Mouse (Mus musculus) C2C12 (cell line): ENCODE measurements around the gene Gdf9. TPM values are rescaled to one million over a fixed set of nuclear protein-coding genes. Genes with fewer than 3 reads are reported as not detected.

Experiments used
- H3K27me3 ChIP-seq: one replicate; pipeline ENCODE4 v1.6.1; 2011; ENCODE audit not compliant: control insufficient read depth, insufficient read depth, insufficient read length
- H3K36me3 ChIP-seq: one replicate; pipeline ENCODE4 v1.6.1; 2011; ENCODE audit not compliant: control insufficient read depth, insufficient read depth
- H3K4me3 ChIP-seq: one replicate; pipeline ENCODE4 v1.5.1; 2011; ENCODE audit warnings: mild to moderate bottlenecking, control low read depth; ENCODE audit not compliant: poor library complexity, insufficient read depth, severe bottlenecking
- H3K79me2 ChIP-seq: one replicate; pipeline ENCODE4 v1.6.1; 2011; ENCODE audit not compliant: control insufficient read depth, insufficient read depth
- H3K79me3 ChIP-seq: one replicate; pipeline ENCODE4 v1.6.1; 2011; ENCODE audit warnings: low read depth, control low read depth
- H3ac ChIP-seq: one replicate; pipeline ENCODE3; 2011; ENCODE audit warnings: low read depth; ENCODE audit not compliant: control insufficient read depth, insufficient read length
- CEBPB ChIP-seq: IDR thresholded peaks from one replicate; pipeline ENCODE4 v1.6.1; 2011; ENCODE audit warnings: low read depth, mild to moderate bottlenecking, control low read depth, moderate library complexity
- CTCF ChIP-seq: IDR thresholded peaks from one replicate; pipeline ENCODE4 v1.5.1; 2011; ENCODE audit not compliant: control insufficient read depth, insufficient read depth, insufficient read length
- FOSL1 ChIP-seq: IDR thresholded peaks from one replicate; pipeline ENCODE4 v1.8.0; 2011; ENCODE audit warnings: mild to moderate bottlenecking, low read length; ENCODE audit not compliant: poor library complexity, insufficient read depth, severe bottlenecking
- MAX ChIP-seq: IDR thresholded peaks from one replicate; pipeline ENCODE4 v1.6.1; 2011; ENCODE audit warnings: mild to moderate bottlenecking, control low read depth
- MYOD1 ChIP-seq: IDR thresholded peaks from one replicate; pipeline ENCODE4 v1.6.1; 2011; ENCODE audit warnings: low read depth; ENCODE audit not compliant: control insufficient read depth, insufficient read length
- MYOG ChIP-seq: IDR thresholded peaks from one replicate; pipeline ENCODE4 v1.6.1; 2011; ENCODE audit not compliant: control insufficient read depth, insufficient read length; ENCODE audit errors: extremely low read depth
- USF1 ChIP-seq: IDR thresholded peaks from one replicate; pipeline ENCODE4 v1.6.1; 2011; ENCODE audit warnings: low read depth, mild to moderate bottlenecking, control low read depth, moderate library complexity
- polyA plus RNA-seq: library from polyadenylated mRNA; unstranded; fragments of >200 nt; fragmentation: generic; extraction: Trizol; gene quantifications from one replicate; pipeline ENCODE4 v1.2.1, GENCODE M21; 2012; ENCODE audit warnings: missing spikeins

Gdf9 gene
- polyA plus RNA-seq, 1 experiment: 0.70 TPM

DNA sequence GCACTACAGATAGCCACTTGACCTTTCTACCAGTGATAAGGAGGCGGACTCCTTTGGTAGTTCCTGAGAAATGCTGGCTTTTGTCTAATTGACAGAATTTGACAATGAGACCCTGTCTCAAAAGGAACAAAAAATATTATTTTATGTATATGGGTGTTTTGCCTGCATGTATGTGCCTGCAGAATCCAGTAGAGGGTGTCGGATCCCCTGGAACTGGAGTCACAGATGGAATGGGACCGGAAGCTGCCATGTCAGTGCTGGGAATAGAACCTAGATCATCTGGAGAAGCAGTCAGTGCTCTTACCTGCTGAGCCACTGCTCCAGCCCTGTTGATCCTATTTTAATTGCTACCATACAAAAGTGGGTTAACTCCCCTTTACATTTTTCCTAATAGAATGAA is 41.9 kb downstream of the Gdf9 start:
- H3K27me3 ChIP-seq: peaks cover 19% of the 10 kb centered on the region

DNA sequence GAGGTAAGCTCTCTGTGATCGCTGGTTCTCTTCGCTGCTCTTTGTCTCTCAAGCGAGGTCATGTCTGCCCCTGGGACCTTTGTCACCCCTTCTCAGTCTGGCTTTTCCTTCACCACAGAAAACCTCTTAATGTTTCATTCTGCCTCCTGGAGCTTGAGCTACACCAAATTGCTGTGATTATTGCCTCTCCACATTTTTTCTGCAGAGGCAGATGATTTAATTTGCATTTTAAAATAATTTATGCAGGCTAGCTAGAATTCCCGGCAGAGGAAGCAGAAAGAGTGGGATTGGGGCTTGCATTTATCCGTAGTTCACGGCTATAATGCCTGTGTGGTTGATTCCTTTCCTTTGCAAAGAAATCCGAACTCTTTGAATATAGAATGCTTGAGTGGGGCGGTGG is 44.8 kb downstream of the Gdf9 start:
- no peaks in the 10 kb centered on the region for H3K36me3 ChIP-seq
- no peak overlapping the region for H3K4me3 ChIP-seq
- no peak for TF ChIP-seq CEBPB
- TF ChIP-seq CTCF: no peak
- no peak for TF ChIP-seq USF1
- no peak for TF ChIP-seq MYOG
- TF ChIP-seq MYOD1: no peak
- TF ChIP-seq FOSL1: no peak
- no peak for TF ChIP-seq MAX
- no peaks in the 10 kb centered on the region for H3K79me3 ChIP-seq
- peaks cover 19% of the 10 kb centered on the region for H3K27me3 ChIP-seq
- H3ac ChIP-seq: no peak overlapping the region
- H3K79me2 ChIP-seq: no peaks in the 10 kb centered on the region

More for the DNA sequence above, 41.9 kb downstream of the Gdf9 start:
- H3ac ChIP-seq: no peak overlapping the region
- no peaks in the 10 kb centered on the region for H3K79me3 ChIP-seq
- no peaks in the 10 kb centered on the region for H3K79me2 ChIP-seq
- no peak overlapping the region for H3K4me3 ChIP-seq
- TF ChIP-seq MYOD1 (no peak), CEBPB (no peak), USF1 (no peak), MAX (no peak), MYOG (no peak), CTCF (no peak)
- no peaks in the 10 kb centered on the region for H3K36me3 ChIP-seq

DNA sequence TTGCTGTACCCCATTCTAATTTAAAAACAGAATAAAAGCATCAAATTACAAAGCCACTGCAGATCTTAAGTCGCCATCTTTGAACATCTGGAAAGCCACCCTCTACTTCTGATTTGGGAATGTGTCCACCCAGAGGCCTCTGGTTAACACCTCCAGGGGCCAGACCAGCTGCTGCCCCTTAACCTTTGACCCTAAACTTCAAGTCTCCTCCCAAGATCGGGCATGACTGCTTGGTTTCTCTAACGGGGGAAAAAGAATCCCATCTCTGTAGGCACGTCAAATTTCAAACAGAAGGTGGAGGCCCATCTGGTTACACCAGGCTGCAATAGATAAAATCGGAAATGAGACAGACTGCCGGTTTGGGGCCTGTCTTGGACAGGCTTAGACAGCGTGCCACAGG is 47.0 kb downstream of the Gdf9 start:
- TF ChIP-seq MYOG: no peak
- no peak for TF ChIP-seq USF1
- no peak for TF ChIP-seq MYOD1
- no peak for TF ChIP-seq MAX
- TF ChIP-seq CEBPB: no peak
- no peak for TF ChIP-seq CTCF
- no peak for TF ChIP-seq FOSL1
- H3K4me3 ChIP-seq: no peak overlapping the region
- H3ac ChIP-seq: no peak overlapping the region
- no peaks in the 10 kb centered on the region for H3K79me2 ChIP-seq
- no peaks in the 10 kb centered on the region for H3K79me3 ChIP-seq
- H3K36me3 ChIP-seq: no peaks in the 10 kb centered on the region
- H3K27me3 ChIP-seq: peaks cover 19% of the 10 kb centered on the region

DNA sequence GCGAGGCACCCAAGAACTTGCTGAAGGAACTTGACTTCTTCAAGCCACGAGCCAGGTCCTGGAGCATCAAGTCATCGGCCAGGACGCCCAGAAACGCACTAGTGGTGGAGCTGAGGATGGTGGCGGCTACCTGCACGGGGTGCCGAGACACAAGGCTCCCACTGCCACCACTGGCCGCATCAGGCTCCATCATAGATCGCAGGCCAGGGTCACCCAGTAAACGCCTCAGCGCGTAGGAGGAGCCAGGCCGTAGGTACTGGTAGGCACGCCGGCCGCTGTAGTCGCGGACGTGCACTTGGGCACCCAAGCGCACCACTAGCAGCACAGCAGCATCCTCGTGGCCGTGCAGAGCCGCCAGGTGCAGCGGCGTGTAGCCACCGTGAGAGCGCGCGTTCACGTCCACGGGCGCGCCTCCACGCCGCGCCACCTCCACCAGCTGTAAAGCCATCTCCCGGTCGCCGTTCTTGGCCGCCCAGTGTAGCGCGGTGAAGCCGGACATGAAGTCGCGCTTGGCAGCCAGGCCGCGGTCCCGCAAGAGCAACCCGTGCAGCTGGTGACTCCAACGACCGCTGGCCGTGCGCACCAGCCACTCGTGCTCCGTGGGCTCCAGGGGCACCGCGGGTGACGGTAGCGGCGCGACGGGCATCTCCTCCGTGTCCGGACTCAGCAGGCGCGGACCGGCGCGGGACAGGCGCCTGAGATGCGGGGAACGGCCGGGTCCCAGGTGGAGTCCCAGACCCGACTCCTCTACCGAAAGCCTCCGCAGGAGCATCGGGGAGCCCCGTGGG is 47.8 kb downstream of the Gdf9 start:
- no peak for TF ChIP-seq FOSL1
- no peak overlapping the region for H3ac ChIP-seq
- no peaks in the 10 kb centered on the region for H3K79me3 ChIP-seq
- H3K36me3 ChIP-seq: no peaks in the 10 kb centered on the region
- H3K4me3 ChIP-seq: no peak overlapping the region
- peaks cover 14% of the 10 kb centered on the region for H3K27me3 ChIP-seq
- H3K79me2 ChIP-seq: no peaks in the 10 kb centered on the region

DNA sequence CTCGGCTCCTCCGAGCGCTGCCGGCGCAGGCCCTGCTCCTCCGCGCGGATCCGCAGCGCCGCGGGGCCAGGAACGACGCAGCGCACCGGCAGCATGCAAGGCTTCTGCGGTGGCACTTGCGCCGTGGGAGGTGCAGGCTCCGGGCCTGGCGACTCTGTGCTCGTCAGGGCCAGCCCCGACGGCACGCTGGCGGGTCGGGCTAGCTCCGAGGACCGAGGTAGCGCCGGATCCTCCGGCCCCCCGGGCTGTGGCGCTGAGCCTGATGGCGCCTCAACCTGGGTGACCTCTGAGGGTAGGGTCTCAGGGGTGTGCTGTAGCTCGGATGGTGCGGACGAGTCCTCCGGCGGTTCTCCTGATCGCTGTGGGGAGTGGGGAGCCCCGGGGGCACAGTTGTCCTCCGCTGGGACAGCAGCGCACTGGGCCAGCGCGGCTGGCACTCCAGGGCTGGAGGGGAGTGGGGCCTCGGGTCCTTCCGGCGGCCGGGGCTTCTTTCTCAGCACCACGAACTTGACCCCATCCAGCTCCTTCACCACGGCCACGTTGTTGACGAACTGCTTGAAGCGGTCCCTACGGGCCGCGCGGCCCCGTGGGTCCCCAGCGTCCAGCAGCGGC is 48.5 kb downstream of the Gdf9 start:
- Histone ChIP-seq H3K4me3 (no peak overlapping the region), H3K27me3 (peaks cover 8% of the 10 kb centered on the region), H3K79me3 (no peaks in the 10 kb centered on the region), H3ac (no peak overlapping the region), H3K79me2 (no peaks in the 10 kb centered on the region), H3K36me3 (no peaks in the 10 kb centered on the region)
- TF ChIP-seq MYOG: no peak

DNA sequence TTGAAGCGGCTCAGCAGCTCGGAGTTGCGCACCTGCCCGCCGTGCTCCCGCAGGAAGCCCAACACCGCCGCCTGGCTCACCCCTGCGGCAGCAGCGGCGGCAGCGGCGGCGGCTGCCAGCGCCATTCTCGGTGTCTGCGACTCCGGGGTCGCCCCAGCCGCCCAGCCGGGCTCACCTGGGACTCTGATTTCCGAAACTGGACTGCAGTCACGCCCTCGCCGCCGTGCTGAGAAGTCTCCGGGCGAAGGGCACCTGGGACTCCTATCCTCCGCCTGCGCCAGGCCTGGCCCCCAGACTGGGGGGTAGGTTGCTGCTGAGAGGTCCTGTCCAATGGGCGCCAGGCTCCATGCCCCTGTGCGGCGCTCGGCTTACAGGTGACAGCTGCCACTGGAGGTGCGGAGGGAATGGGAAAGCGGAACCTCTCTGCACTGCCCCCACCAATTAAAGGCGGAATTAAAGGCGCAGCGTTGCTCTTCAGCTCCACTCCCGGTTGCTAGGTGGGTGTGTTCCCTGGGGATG is 49.0 kb downstream of the Gdf9 start, which contains the start of the genes Gm9945 and Sowaha:
Gene Gm9945 (plus strand): TSS at position 384 of the 519 bp plus-strand sequence.
Gene Sowaha (minus strand): TSS at position 492 of the 519 bp plus-strand sequence.
- Histone ChIP-seq H3K4me3 (no peak within 1 kb of the TSS), H3K79me3 (no peaks in the 10 kb centered on the region), H3ac (no peak within 1 kb of the TSS), H3K79me2 (no peaks in the 10 kb centered on the region), H3K36me3 (no peaks in the 10 kb centered on the region), H3K27me3 (peaks cover 4% of the 10 kb centered on the region)
- TF ChIP-seq MYOG: no peak
- TF ChIP-seq CEBPB: no peak
